Mouse (Mus musculus): ENCODE data around the gene Kcnma1. TPM values are rescaled to one million over a fixed set of nuclear protein-coding genes. Genes with fewer than 3 reads are reported as not detected.

The Kcnma1 gene
- polyA plus RNA-seq, 1 experiment from 2014 or later: 22.1 TPM

DNA sequence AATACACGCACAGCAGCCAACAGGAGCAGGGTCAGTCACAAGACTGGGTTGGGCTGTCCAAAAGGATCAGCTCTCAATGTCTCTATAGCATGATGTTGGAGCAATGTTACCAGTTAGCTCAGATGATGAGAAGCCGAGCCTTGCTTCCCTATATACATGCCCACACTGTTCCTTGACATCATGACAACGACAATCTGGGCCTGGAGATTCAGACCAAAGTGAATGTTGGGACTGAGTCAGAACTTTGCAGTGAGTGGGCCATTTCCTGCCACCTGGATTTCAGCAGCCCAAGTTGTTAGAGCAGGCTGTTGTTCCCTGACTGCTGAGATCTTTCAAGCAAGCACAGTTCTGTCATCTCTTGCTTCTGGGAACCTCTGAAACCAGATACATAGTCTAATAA, 347.9 kb downstream of the Kcnma1 start:
- Histone ChIP-seq H3K27me3 (replicated peaks) (no peaks in the 10 kb centered on the region), H3K4me1 (no peaks in the 10 kb centered on the region), H3K4me3 (replicated peaks) (no peak overlapping the region), H3K9ac (replicated peaks) (no peak overlapping the region), H3K9me3 (replicated peaks) (no peaks in the 10 kb centered on the region), H3K4me2 (no peak overlapping the region), H3K36me3 (no peaks in the 10 kb centered on the region), H3K27ac (replicated peaks) (no peak overlapping the region)
- 95% methylated on average over 3 of the region's 3 CpGs for WGBS
- no peak for ATAC-seq (ENCODE audit: low FRiP score)

DNA sequence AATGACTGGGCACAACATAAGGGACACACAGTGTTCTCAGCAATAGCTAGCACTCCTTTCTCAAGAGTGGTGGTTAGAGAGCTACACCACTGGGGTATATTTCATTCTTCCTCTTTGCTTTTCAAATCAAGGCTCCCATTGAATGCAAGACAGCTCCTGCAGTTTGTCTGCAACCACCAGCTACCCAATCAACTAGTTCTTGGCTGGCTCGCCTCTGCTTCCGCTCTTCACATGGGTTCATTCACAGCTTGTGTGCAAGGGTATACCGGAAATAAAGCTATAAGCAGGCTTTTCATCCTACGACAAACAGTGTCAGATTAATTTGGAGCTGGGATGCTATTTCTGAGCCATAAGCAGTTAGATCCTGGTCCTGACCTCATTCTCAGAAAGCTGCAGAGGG, 362.6 kb downstream of the Kcnma1 start:
- Histone ChIP-seq H3K9me3 (replicated peaks) (no peaks in the 10 kb centered on the region), H3K27ac (replicated peaks) (no peak overlapping the region), H3K27me3 (replicated peaks) (no peaks in the 10 kb centered on the region), H3K36me3 (no peaks in the 10 kb centered on the region), H3K9ac (replicated peaks) (no peak overlapping the region), H3K4me2 (no peak overlapping the region), H3K4me1 (no peaks in the 10 kb centered on the region), H3K4me3 (replicated peaks) (no peak overlapping the region)
- 45% methylated on average over 4 of the region's 4 CpGs for WGBS
- ATAC-seq (ENCODE audit: low FRiP score): no peak

DNA sequence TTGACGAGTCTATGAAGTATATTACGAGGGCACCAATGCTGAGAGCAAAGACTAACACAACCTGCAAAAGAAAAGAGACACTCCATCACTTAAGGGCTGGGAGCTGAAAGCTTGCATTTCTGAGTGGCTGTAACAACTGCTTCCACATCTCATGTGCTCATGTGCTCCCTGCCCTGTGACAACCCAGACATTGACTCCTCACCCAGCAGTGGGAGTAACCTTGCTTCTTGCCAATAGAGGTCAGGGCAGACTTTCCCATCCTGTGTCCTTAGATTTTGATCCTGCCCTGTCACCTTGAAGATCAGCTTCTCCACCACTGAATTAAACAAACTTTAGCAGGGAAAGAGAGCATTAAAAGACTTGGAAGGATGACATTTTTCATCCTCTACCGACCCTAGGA, 364.2 kb downstream of the Kcnma1 start:
- WGBS: 90% methylated on average over 3 of the region's 3 CpGs
- Histone ChIP-seq H3K9ac (replicated peaks) (no peak overlapping the region), H3K27me3 (replicated peaks) (no peaks in the 10 kb centered on the region), H3K4me1 (no peaks in the 10 kb centered on the region), H3K4me2 (no peak overlapping the region), H3K36me3 (no peaks in the 10 kb centered on the region), H3K9me3 (replicated peaks) (no peaks in the 10 kb centered on the region), H3K4me3 (replicated peaks) (no peak overlapping the region), H3K27ac (replicated peaks) (no peak overlapping the region)
- no peak for ATAC-seq (ENCODE audit: low FRiP score)

DNA sequence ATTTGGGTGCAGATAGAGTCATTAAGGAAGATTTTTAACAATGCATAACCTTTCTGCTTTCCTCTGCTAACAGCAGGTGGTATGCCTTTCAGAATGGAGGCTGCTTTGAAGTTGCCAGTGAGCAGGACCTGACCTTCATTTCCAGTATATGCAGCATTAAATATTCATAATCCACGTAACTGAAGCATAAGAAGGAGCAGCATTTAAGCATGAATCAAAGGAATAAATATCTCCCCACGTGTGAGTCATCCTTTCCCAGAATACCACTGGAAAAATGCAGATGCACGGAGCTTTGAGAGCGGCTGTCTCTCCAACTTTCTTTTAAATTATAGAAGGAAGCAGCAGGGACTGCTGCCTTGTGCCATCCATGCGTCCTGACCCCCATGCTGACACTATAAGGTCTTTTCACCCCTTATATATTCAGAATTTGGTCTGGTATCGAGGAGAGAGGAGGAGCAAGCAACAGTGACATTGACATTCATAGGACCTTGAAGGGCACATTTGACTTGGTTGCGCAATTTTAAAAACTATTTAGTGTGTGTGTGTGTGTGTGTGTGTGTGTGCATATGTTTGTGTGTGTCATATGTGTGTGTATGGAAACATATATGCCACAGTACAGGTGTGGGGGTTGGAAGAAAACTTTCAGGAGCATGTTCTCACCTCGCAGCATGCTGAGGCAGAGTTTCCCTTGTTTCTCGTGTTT, 368.8 kb downstream of the Kcnma1 start:
- 71% methylated on average over 9 of the region's 9 CpGs for WGBS
- no peaks in the 10 kb centered on the region for H3K9me3 ChIP-seq (replicated peaks)
- no peak overlapping the region for H3K9ac ChIP-seq (replicated peaks)
- H3K27ac ChIP-seq (replicated peaks): no peak overlapping the region
- no peak for ATAC-seq (ENCODE audit: low FRiP score)
- no peaks in the 10 kb centered on the region for H3K27me3 ChIP-seq (replicated peaks)
- H3K4me3 ChIP-seq (replicated peaks): no peak overlapping the region
- H3K4me1 ChIP-seq: no peaks in the 10 kb centered on the region
- H3K4me2 ChIP-seq: no peak overlapping the region
- no peaks in the 10 kb centered on the region for H3K36me3 ChIP-seq

DNA sequence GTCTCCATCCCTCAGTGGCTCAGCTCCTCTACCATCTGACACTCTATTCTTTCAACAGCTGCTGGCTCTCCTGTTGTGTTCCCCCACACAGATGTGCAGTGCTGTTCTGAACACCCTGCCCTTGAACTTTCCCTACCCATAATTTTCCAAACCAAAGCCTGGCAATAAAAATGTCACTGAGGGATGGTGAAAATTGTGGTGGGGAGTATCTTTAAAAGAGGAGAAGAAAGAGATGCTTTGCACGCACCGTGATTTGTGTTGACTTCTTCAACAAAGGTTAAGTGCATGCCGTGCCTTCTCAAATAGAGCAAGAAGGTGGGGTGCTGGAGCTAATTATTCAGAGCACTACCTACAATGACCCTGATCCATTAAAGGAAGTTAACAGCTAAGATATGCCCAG, 371.1 kb downstream of the Kcnma1 start:
- Histone ChIP-seq H3K9ac (replicated peaks) (no peak overlapping the region), H3K27me3 (replicated peaks) (no peaks in the 10 kb centered on the region), H3K4me2 (no peak overlapping the region), H3K36me3 (no peaks in the 10 kb centered on the region), H3K4me1 (no peaks in the 10 kb centered on the region), H3K27ac (replicated peaks) (no peak overlapping the region), H3K9me3 (replicated peaks) (no peaks in the 10 kb centered on the region), H3K4me3 (replicated peaks) (no peak overlapping the region)
- 14% methylated on average over 3 of the region's 3 CpGs for WGBS
- ATAC-seq (ENCODE audit: low FRiP score): no peak

DNA sequence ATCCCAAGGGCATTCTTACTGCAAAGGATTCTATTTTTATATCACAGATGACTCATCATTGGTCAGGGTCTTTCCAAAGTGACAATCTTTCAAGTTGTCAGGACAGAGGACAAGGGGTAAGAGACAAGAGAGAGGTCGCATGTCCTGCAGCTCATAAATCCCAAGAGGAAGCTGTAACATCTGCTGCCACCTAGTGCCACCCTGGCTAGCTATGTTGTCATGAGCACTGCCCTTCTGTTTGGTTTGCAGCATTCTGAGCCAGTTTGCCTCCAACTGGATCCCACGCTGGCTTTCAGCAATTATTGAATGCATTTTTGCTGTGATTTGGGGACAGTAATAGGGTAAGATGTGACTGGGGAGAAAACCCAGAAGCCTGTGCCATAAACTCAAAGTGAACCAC, 373.6 kb downstream of the Kcnma1 start:
- Histone ChIP-seq H3K9me3 (replicated peaks) (no peaks in the 10 kb centered on the region), H3K36me3 (no peaks in the 10 kb centered on the region), H3K4me2 (no peak overlapping the region), H3K9ac (replicated peaks) (no peak overlapping the region), H3K4me3 (replicated peaks) (no peak overlapping the region), H3K27me3 (replicated peaks) (no peaks in the 10 kb centered on the region), H3K27ac (replicated peaks) (no peak overlapping the region), H3K4me1 (peaks cover 6% of the 10 kb centered on the region; the same call in 1 of the 2 replicates)
- ATAC-seq (ENCODE audit: low FRiP score): no peak
- WGBS: 39% methylated on average over 2 of the region's 2 CpGs

DNA sequence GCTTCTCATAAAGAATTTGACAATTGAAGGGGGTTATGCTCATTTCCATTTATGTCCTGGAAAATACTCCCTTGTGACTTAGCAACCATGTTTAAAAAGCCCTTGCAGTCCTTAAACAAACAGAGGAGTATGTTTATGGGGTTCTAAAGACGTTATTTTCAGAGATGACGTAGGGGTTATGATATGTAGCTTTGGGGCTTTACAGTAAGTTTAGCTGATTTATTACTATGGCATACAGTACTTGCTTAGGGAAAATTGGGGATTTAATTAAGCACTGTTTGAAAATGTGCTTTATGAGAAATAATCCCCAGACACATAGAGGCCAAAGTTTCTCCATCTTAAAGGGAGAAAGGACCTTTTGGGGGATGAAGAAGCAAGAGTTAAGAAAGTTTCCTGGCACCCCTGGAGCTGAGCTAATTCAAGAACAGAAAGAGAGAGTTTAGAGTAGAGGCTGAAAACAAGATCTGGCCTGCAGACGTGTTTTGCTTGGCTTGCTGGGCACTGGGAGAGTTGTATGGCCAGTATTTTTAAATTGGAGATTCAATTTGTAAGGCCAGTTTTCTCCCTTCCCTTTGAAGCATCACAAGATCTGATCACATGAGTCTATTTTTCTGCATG, 376.1 kb downstream of the Kcnma1 start:
- no peak overlapping the region for H3K4me3 ChIP-seq (replicated peaks)
- H3K4me2 ChIP-seq: no peak overlapping the region
- H3K27me3 ChIP-seq (replicated peaks): no peaks in the 10 kb centered on the region
- ATAC-seq (ENCODE audit: low FRiP score): no peak
- H3K4me1 ChIP-seq: peaks cover 6% of the 10 kb centered on the region; the same call in 1 of the 2 replicates
- H3K9ac ChIP-seq (replicated peaks): no peak overlapping the region
- no peak overlapping the region for H3K27ac ChIP-seq (replicated peaks)
- no peaks in the 10 kb centered on the region for H3K9me3 ChIP-seq (replicated peaks)
- WGBS: 54% methylated on average over 3 of the region's 3 CpGs
- H3K36me3 ChIP-seq: no peaks in the 10 kb centered on the region

DNA sequence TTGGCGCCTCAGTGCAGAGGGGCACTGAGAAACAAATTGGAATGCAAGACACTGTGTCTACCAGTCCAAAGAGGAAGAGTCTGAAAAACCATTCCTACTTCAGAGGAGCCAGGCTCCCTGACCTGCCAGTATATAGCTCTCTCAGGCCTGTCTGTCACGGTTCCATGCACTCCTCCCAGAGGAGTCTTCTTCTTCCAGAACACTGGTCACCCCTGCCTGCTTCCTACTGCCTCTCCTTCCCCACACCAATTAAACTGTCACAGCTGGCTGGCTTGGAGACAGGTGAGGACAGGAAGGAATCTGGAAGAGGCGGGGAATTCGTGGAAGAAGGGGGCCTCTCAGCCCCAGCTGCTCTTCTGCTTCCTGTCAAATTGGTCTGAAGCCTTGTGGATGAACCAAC, 378.4 kb downstream of the Kcnma1 start:
- Histone ChIP-seq H3K36me3 (no peaks in the 10 kb centered on the region), H3K4me3 (replicated peaks) (no peak overlapping the region), H3K4me1 (peaks cover 6% of the 10 kb centered on the region; the same call in 1 of the 2 replicates), H3K9ac (replicated peaks) (no peak overlapping the region), H3K4me2 (no peak overlapping the region), H3K27me3 (replicated peaks) (no peaks in the 10 kb centered on the region), H3K9me3 (replicated peaks) (no peaks in the 10 kb centered on the region), H3K27ac (replicated peaks) (no peak overlapping the region)
- ATAC-seq (ENCODE audit: low FRiP score): no peak
- WGBS: 71% methylated on average over 4 of the region's 4 CpGs

DNA sequence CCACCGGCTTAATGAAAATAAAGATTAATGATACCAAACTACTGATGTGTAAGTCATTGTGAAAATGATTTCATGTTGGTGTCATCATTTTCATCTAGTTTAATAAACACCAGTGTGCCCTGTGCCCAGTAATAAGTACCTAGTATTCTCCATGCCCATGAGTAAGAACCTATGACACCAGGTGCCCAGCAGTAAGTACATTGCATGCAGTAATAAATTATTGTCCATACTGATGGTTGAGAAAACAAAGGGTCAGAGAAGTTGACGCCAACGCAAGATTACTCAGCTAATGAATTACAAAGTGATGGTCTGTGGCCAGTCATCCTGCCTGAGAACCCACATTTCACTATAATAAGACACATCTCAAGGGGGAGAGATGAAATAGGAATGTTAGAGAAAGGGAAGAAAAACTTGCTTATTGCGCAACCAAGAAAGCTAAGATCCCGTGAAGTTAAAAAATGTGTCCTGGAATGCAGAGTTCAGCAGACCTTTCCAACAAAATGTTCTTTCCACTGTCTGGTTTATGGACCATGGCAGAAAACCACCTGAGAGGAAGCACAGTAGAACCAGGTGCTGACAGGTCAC, 381.2 kb downstream of the Kcnma1 start:
- Histone ChIP-seq H3K9me3 (replicated peaks) (no peaks in the 10 kb centered on the region), H3K4me1 (peaks cover 6% of the 10 kb centered on the region; the same call in 1 of the 2 replicates), H3K9ac (replicated peaks) (no peak overlapping the region), H3K4me2 (no peak overlapping the region), H3K27me3 (replicated peaks) (no peaks in the 10 kb centered on the region), H3K4me3 (replicated peaks) (no peak overlapping the region), H3K36me3 (no peaks in the 10 kb centered on the region), H3K27ac (replicated peaks) (no peak overlapping the region)
- ATAC-seq (ENCODE audit: low FRiP score): no peak
- 74% methylated on average over 5 of the region's 5 CpGs for WGBS

DNA sequence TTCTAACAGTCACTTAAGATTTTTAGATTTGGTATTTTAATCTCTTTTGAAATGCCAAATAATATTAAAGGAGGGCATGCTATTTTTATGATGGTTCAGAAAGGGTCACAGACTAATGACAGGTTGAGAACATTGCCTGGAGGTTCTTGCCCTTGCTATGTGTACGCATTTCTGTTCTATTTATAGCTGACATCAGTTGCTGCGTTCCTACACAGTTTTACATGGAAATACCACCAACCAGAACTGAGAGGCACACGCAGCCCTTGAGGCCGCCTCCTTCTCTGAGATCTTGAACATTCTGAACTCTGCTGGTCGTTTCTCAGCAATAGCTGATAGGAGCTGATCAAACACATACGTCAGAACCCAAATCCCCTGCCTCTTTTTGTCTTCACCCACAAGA, 387.4 kb downstream of the Kcnma1 start:
- Histone ChIP-seq H3K36me3 (no peaks in the 10 kb centered on the region), H3K9ac (replicated peaks) (no peak overlapping the region), H3K27ac (replicated peaks) (no peak overlapping the region), H3K27me3 (replicated peaks) (no peaks in the 10 kb centered on the region), H3K4me3 (replicated peaks) (no peak overlapping the region), H3K4me2 (no peak overlapping the region), H3K9me3 (replicated peaks) (no peaks in the 10 kb centered on the region), H3K4me1 (peaks cover 10% of the 10 kb centered on the region)
- no peak for ATAC-seq (ENCODE audit: low FRiP score)
- WGBS: 66% methylated on average over 6 of the region's 6 CpGs

DNA sequence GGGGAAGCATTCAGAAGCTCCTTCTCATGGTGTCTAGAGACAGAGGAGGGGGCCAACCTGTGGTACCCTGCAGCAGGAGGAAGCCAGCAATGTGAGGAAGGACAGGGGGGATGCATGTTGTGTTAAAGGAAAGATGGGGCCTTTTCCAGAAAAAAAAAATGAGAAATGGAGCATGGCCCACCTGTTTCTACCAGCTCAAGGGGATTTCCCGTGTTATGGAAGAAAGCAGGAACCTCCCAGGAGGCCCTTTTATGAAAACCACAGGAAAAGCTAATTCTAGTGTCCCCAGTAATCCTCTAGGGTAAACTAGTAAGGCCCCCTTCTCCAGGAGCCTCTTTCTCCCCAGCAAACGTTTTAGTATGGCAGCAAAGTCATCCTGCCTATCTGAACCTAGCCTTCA, 388.2 kb downstream of the Kcnma1 start:
- Histone ChIP-seq H3K4me1 (peaks cover 10% of the 10 kb centered on the region), H3K4me2 (no peak overlapping the region), H3K9ac (replicated peaks) (no peak overlapping the region), H3K4me3 (replicated peaks) (no peak overlapping the region), H3K27me3 (replicated peaks) (no peaks in the 10 kb centered on the region), H3K27ac (replicated peaks) (no peak overlapping the region), H3K9me3 (replicated peaks) (no peaks in the 10 kb centered on the region), H3K36me3 (no peaks in the 10 kb centered on the region)
- no peak for ATAC-seq (ENCODE audit: low FRiP score)
- WGBS: 58% methylated on average over 2 of the region's 2 CpGs

DNA sequence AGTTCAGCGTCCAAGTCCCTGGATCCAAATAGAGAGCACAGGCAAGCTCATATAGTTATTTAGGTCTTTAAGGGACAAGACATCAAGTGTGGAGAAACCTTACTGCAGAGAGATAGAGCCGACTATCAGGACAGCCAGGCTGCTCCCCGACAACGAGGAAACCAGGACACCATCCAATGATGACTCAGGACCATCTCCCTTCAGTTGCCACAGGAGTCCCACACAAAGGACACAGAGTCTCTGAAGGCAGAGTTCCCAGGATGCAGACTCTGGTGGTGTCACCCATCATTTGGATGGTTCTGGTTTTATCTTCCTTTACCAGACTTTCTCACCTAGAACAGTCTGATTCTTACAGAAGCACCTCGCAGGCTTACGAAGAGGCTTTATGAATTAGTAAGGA, 388.9 kb downstream of the Kcnma1 start:
- Histone ChIP-seq H3K9me3 (replicated peaks) (no peaks in the 10 kb centered on the region), H3K4me3 (replicated peaks) (no peak overlapping the region), H3K4me2 (no peak overlapping the region), H3K27ac (replicated peaks) (no peak overlapping the region), H3K9ac (replicated peaks) (no peak overlapping the region), H3K36me3 (no peaks in the 10 kb centered on the region), H3K4me1 (peaks cover 10% of the 10 kb centered on the region), H3K27me3 (replicated peaks) (no peaks in the 10 kb centered on the region)
- 92% methylated on average over 6 of the region's 6 CpGs for WGBS
- no peak for ATAC-seq (ENCODE audit: low FRiP score)

Data from neural tube, embryonic 15.5 days (tissue).